Mouse (Mus musculus) ES-Bruce4 (cell line): Measurements from ENCODE around the gene 8030411F24Rik. TPM values are rescaled to one million over a fixed set of nuclear protein-coding genes. Genes with fewer than 3 reads are reported as not detected.

Source experiments
- H3K27ac ChIP-seq: 2 replicates; pipeline ENCODE4 v1.5.1; 2012; ENCODE audit warnings: low read length, inconsistent platforms; ENCODE audit not compliant: insufficient read depth
- H3K27me3 ChIP-seq: 2 replicates; pipeline ENCODE4 v1.6.1; 2012; ENCODE audit warnings: mild to moderate bottlenecking, low read length, inconsistent platforms; ENCODE audit not compliant: control insufficient read depth, poor library complexity, insufficient read depth, severe bottlenecking
- H3K36me3 ChIP-seq: 2 replicates; pipeline ENCODE4 v1.6.1; 2012; ENCODE audit warnings: inconsistent platforms, mild to moderate bottlenecking, low read length, moderate library complexity; ENCODE audit not compliant: control insufficient read depth, poor library complexity, insufficient read depth, severe bottlenecking
- H3K4me1 ChIP-seq: one replicate; pipeline ENCODE4 v1.8.1; 2011; ENCODE audit warnings: low read length; ENCODE audit not compliant: control insufficient read depth, insufficient read depth
- H3K4me3 ChIP-seq: 2 replicates; pipeline ENCODE4 v1.5.1; 2011; ENCODE audit warnings: low read depth, mild to moderate bottlenecking, low read length
- H3K9ac ChIP-seq: 2 replicates; pipeline ENCODE4 v1.6.1; 2012; ENCODE audit warnings: low read depth, mild to moderate bottlenecking, inconsistent platforms; ENCODE audit not compliant: poor library complexity, severe bottlenecking
- H3K9me3 ChIP-seq: replicated peaks from 2 replicates; pipeline ENCODE4 v1.6.1; 2012; ENCODE audit warnings: mild to moderate bottlenecking, low read length, inconsistent platforms; ENCODE audit not compliant: control insufficient read depth, poor library complexity, insufficient read depth, severe bottlenecking
- CTCF ChIP-seq: IDR thresholded peaks from one replicate; pipeline ENCODE4 v1.8.1; 2011; ENCODE audit warnings: low read depth, low read length
- EP300 ChIP-seq: IDR thresholded peaks from 2 replicates; pipeline ENCODE4 v1.6.1; 2011; ENCODE audit warnings: low read depth, low read length; ENCODE audit not compliant: insufficient read depth
- POLR2A ChIP-seq: IDR thresholded peaks from one replicate; pipeline ENCODE4 v1.8.1; 2011; ENCODE audit warnings: low read length; ENCODE audit not compliant: insufficient read depth
- polyA plus RNA-seq: library from polyadenylated mRNA; stranded (reverse); fragments of >200 nt; gene quantifications from 2 replicates; pipeline ENCODE4 v1.2.4, GENCODE M21; 2011; ENCODE audit warnings: low read depth; ENCODE audit not compliant: missing spikeins, insufficient read depth, insufficient read length

8030411F24Rik gene
- polyA plus RNA-seq, 1 experiment: not detected

DNA sequence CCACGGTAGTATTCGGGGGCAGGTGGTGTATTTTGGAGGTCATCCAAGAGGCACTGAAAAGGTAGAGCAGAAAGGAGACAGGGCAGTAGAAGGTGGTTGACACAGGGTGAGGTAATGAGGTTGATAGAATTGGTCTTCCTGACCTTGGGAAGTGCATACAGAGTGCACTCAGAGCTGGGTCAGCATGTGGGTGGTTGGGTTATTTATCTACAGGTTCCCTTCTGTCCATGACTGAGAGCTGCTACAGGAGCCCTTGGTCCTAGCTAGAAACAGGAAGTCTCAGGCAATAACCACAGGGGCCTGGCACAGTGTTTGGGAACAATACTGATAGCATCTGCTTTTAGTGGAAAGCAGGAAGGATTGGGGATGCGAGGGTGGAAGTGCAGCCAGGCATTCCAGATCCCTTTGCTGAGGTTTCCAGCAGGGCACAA is 19.7 kb downstream of the 8030411F24Rik start:
- H3K27ac ChIP-seq: no peak overlapping the region
- no peak for TF ChIP-seq CTCF
- TF ChIP-seq POLR2A: no peak
- no peak for TF ChIP-seq EP300
- H3K36me3 ChIP-seq: no peaks in the 10 kb centered on the region
- H3K4me3 ChIP-seq: no peak overlapping the region
- no peaks in the 10 kb centered on the region for H3K9me3 ChIP-seq
- H3K9ac ChIP-seq: no peak overlapping the region
- no peaks in the 10 kb centered on the region for H3K4me1 ChIP-seq
- no peaks in the 10 kb centered on the region for H3K27me3 ChIP-seq

DNA sequence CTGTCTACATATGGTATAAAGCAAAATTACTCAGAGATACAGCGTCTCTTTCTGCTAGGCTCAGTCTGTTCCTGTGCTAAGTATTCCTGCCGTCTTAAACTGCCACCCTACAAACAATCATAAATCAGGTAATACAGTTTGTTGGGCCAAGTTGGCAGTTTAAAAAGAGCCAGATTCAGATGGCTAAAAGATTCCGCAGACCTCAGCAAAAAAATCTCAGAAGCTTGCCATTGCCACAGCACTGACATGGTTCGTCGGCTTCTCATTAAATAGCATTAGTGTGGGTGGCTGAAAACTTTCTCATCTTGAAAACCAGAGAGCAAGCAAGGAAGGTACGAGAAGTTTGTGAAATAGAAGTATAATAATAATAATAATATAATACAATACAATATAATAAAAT is 24.9 kb downstream of the 8030411F24Rik start:
- Histone ChIP-seq H3K27ac (no peak overlapping the region), H3K4me1 (no peaks in the 10 kb centered on the region), H3K9me3 (no peaks in the 10 kb centered on the region), H3K27me3 (no peaks in the 10 kb centered on the region), H3K9ac (no peak overlapping the region), H3K36me3 (no peaks in the 10 kb centered on the region), H3K4me3 (no peak overlapping the region)
- TF ChIP-seq EP300 (no peak), CTCF (no peak), POLR2A (no peak)

DNA sequence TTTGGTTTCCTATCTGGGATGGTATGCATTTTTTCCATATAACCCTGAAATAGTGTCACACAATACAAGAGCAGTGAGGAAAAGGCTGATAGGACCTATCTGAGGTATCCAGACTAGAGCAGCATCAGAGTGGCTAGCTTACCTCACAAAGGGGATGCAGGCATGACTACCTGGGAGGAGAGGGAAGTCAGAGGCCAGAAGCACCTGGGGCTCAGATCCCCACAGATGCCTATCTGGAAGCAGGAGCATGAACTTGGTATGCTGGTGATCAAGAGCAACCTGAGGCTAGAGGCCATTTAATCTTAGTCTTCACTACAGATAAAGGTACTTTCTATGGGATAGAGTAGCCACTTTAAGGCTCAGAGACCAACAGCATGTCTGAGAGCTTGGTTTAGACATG is 38.1 kb downstream of the 8030411F24Rik start, which contains the start of gene Cst13:
Cst13 (plus strand) TSS at position 173 of the 400 bp plus-strand sequence.
- TF ChIP-seq POLR2A (no peak), EP300 (no peak), CTCF (no peak)
- H3K27ac ChIP-seq: no peak within 1 kb of the TSS
- no peaks in the 10 kb centered on the region for H3K4me1 ChIP-seq
- no peaks in the 10 kb centered on the region for H3K36me3 ChIP-seq
- H3K4me3 ChIP-seq: no peak within 1 kb of the TSS
- no peaks in the 10 kb centered on the region for H3K9me3 ChIP-seq
- H3K27me3 ChIP-seq: no peaks in the 10 kb centered on the region
- H3K9ac ChIP-seq: no peak within 1 kb of the TSS

DNA sequence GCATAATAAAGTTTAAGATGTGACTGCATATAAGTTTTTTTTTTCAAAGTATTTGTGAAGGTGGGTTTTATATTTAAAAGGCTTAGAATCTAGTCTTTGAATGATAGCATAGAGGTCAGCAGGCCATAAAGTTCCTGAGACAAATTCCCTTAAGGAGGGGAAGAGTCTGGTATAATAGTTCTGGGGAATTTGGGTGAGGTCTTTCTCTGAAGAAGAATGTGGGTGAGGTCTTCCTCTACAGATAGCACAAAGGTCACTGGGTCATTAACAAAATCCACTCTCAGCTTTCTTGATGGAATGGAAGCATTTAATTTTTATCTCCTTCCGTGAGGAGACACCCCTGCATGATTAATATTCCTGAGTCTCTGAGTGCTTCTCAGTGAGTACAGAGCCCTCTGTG is 44.2 kb downstream of the 8030411F24Rik start:
- H3K9ac ChIP-seq: no peak overlapping the region
- no peaks in the 10 kb centered on the region for H3K36me3 ChIP-seq
- no peak overlapping the region for H3K4me3 ChIP-seq
- TF ChIP-seq EP300 (no peak), POLR2A (no peak), CTCF (no peak)
- H3K27ac ChIP-seq: no peak overlapping the region
- no peaks in the 10 kb centered on the region for H3K27me3 ChIP-seq
- H3K9me3 ChIP-seq: no peaks in the 10 kb centered on the region
- no peaks in the 10 kb centered on the region for H3K4me1 ChIP-seq

DNA sequence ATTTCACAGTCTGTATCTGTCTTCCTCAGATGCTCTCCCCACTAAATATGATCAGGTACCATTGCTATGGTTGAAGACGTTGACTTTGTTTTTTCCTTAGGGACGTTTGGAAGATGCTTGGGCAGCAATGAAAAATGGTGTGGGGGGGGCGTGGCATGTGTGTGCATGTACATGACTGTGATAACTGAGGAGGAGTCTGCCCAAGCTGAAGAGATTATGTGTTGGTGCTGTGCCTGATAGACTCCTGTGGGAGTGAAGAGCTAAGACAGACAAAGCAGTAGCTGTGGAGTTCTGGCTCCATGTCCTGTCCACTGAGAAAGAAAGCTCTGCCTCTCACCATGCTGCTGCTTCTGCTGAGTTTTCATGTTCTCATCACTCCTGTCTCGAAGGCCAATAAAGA is 53.1 kb downstream of the 8030411F24Rik start, which contains the start of gene Cst9:
Cst9 (plus strand) TSS at position 236 of the 400 bp plus-strand sequence.
- Histone ChIP-seq H3K4me3 (no peak within 1 kb of the TSS), H3K4me1 (no peaks in the 10 kb centered on the region), H3K36me3 (no peaks in the 10 kb centered on the region), H3K27me3 (no peaks in the 10 kb centered on the region), H3K27ac (no peak within 1 kb of the TSS), H3K9me3 (no peaks in the 10 kb centered on the region), H3K9ac (no peak within 1 kb of the TSS)
- no peak for TF ChIP-seq CTCF
- TF ChIP-seq EP300: no peak
- TF ChIP-seq POLR2A: no peak

Other genes with a start within 250 kb of the 8030411F24Rik start
- gene Nxt1, start 109.4 kb upstream of the 8030411F24Rik start, polyA plus RNA-seq: 40.2 and 48.0 TPM in 2 replicates
- 24.1 and 24.8 TPM in 2 replicates for gene Gzf1, start 101.0 kb upstream of the 8030411F24Rik start, polyA plus RNA-seq
- gene Napb, start 49.5 kb upstream of the 8030411F24Rik start, polyA plus RNA-seq: 3.7 and 4.3 TPM in 2 replicates
- not detected in 2 replicates for gene Cstl1, start 31.7 kb upstream of the 8030411F24Rik start, polyA plus RNA-seq
- gene Cst11, start 10.5 kb upstream of the 8030411F24Rik start, polyA plus RNA-seq: not detected in 2 replicates
- gene Cst12, start 7.4 kb downstream of the 8030411F24Rik start, polyA plus RNA-seq: not detected in 2 replicates
- gene Cst8, start 16.8 kb downstream of the 8030411F24Rik start, polyA plus RNA-seq: not detected in 2 replicates
- not detected in 2 replicates for gene Cst13, start 38.1 kb downstream of the 8030411F24Rik start, polyA plus RNA-seq
- not detected in 2 replicates for gene Cst9, start 53.1 kb downstream of the 8030411F24Rik start, polyA plus RNA-seq
- gene 9230104L09Rik, start 83.0 kb downstream of the 8030411F24Rik start, polyA plus RNA-seq: not detected in 2 replicates
- 299 and 318 TPM in 2 replicates for gene Cst3, start 93.7 kb downstream of the 8030411F24Rik start, polyA plus RNA-seq
- gene Gm1330, start 221.2 kb downstream of the 8030411F24Rik start, polyA plus RNA-seq: not detected in 2 replicates
- gene Gm10750, start 235.2 kb downstream of the 8030411F24Rik start, polyA plus RNA-seq: not detected in 2 replicates